ENCODE assay signal across 9 mouse cellular contexts in genomic region chr13:39923113-39923512, GRCm38 (mm10).
DNase-seq lines count a peak whose midpoint lies in the region; ATAC-seq and TF ChIP-seq lines count a peak whose summit lies in the region.
"Had no signal": no experiment of that assay in that cellular context is flagged by ENCODE, and none has a peak within 500 bp of the region (broad histone marks: within the 10 kb centered on the region; RNA-seq: fewer than 3 reads in every experiment).

No protein-coding gene starts in this region.

- H3K27me3 ChIP-seq in intestine, embryonic 15.5 days (replicated peaks) = no peaks in the 10 kb centered on the region
- no peaks in the 10 kb centered on the region for H3K27me3 ChIP-seq in intestine, postnatal 0 days (replicated peaks; ENCODE audit: control insufficient read depth, insufficient read depth, low read length)
- no peaks in the 10 kb centered on the region for H3K27me3 ChIP-seq in embryonic facial prominence, embryonic 14.5 days (replicated peaks; ENCODE audit: control insufficient read depth, insufficient read depth, low read length)
- no peaks in the 10 kb centered on the region for H3K27me3 ChIP-seq in lung, embryonic 16.5 days (ENCODE audit: control insufficient read depth, insufficient read depth, low read depth, low read length)
- H3K27me3 ChIP-seq: limb, embryonic 12.5 days had no signal

- H3K9me3 ChIP-seq in intestine, embryonic 15.5 days = no peaks in the 10 kb centered on the region
- H3K9me3 ChIP-seq in intestine, postnatal 0 days (ENCODE audit: control insufficient read depth) = no peaks in the 10 kb centered on the region
- no peaks in the 10 kb centered on the region for H3K9me3 ChIP-seq in embryonic facial prominence, embryonic 14.5 days (ENCODE audit: control insufficient read depth, low read length)
- no peaks in the 10 kb centered on the region for H3K9me3 ChIP-seq in lung, embryonic 16.5 days (ENCODE audit: control insufficient read depth, low read length)
- H3K9me3 ChIP-seq: limb, embryonic 12.5 days had no signal

- DNase-seq in Muller cell, postnatal 12 days (ENCODE audit: inconsistent ontology term) = peak; percentile 77
- DNase-seq in embryonic facial prominence, embryonic 14.5 days (ENCODE audit: low spot score) = peak; percentile 72
- DNase-seq in cerebellum, postnatal 36 days = no peak

- 57% methylated on average over 9 of the region's 9 CpGs for WGBS in intestine, embryonic 15.5 days
- WGBS in intestine, postnatal 0 days = 52% methylated on average over 9 of the region's 9 CpGs
- 54% methylated on average over 9 of the region's 9 CpGs for WGBS in embryonic facial prominence, embryonic 14.5 days
- WGBS in lung, embryonic 16.5 days = 39% methylated on average over 9 of the region's 9 CpGs

- 0 out of 2 replicates have a peak overlapping the region, but pooled peaks have one; percentile 24 for H3K4me2 ChIP-seq in intestine, embryonic 15.5 days (replicated peaks)
- no peak overlapping the region for H3K4me2 ChIP-seq in intestine, postnatal 0 days (replicated peaks; ENCODE audit: low read depth)
- H3K4me2 ChIP-seq in embryonic facial prominence, embryonic 14.5 days (ENCODE audit: low read depth, low read length) = no peak overlapping the region
- no peak overlapping the region; the same call in 1 of the 2 replicates for H3K4me2 ChIP-seq in lung, embryonic 16.5 days (ENCODE audit: low read depth, low read length)
- H3K4me2 ChIP-seq: limb, embryonic 12.5 days had no signal

- H3K9ac ChIP-seq in intestine, embryonic 15.5 days = no peak overlapping the region
- no peak overlapping the region for H3K9ac ChIP-seq in intestine, postnatal 0 days (ENCODE audit: low read depth, low read length)
- H3K9ac ChIP-seq in embryonic facial prominence, embryonic 14.5 days (ENCODE audit: low read depth, low read length) = no peak overlapping the region
- no peak overlapping the region for H3K9ac ChIP-seq in lung, embryonic 16.5 days (ENCODE audit: low read length)
- H3K9ac ChIP-seq: limb, embryonic 12.5 days had no signal

- H3K27ac ChIP-seq in intestine, embryonic 15.5 days = no peak overlapping the region
- H3K27ac ChIP-seq in intestine, postnatal 0 days (ENCODE audit: low read depth, low read length) = no peak overlapping the region
- H3K27ac ChIP-seq in embryonic facial prominence, embryonic 14.5 days (replicated peaks; ENCODE audit: low read depth, low read length) = no peak overlapping the region
- no peak overlapping the region for H3K27ac ChIP-seq in lung, embryonic 16.5 days (ENCODE audit: low read length)
- H3K27ac ChIP-seq: limb, embryonic 12.5 days had no signal

- no peak for TF ChIP-seq CTCF in intestine, postnatal 0 days (IDR thresholded peaks at IDR 0.05; ENCODE audit: low read depth)

- H3K4me1 ChIP-seq in intestine, embryonic 15.5 days (replicated peaks) = no peaks in the 10 kb centered on the region
- H3K4me1 ChIP-seq in intestine, postnatal 0 days (replicated peaks; ENCODE audit: control insufficient read depth, insufficient read depth, low read length) = no peaks in the 10 kb centered on the region
- no peaks in the 10 kb centered on the region for H3K4me1 ChIP-seq in embryonic facial prominence, embryonic 14.5 days (ENCODE audit: control insufficient read depth, insufficient read depth, low read length)
- H3K4me1 ChIP-seq in lung, embryonic 16.5 days (replicated peaks; ENCODE audit: control insufficient read depth, insufficient read depth, low read length) = no peaks in the 10 kb centered on the region
- H3K4me1 ChIP-seq: limb, embryonic 12.5 days had no signal

- H3K4me3 ChIP-seq in intestine, embryonic 15.5 days (replicated peaks) = no peak overlapping the region
- H3K4me3 ChIP-seq in intestine, postnatal 0 days (ENCODE audit: low read depth, low read length) = no peak overlapping the region
- no peak overlapping the region for H3K4me3 ChIP-seq in embryonic facial prominence, embryonic 14.5 days (ENCODE audit: low read depth, low read length)
- H3K4me3 ChIP-seq in lung, embryonic 16.5 days (ENCODE audit: low read length) = no peak overlapping the region
- H3K4me3 ChIP-seq: limb, embryonic 12.5 days had no signal

- no peaks in the 10 kb centered on the region for H3K36me3 ChIP-seq in intestine, embryonic 15.5 days
- no peaks in the 10 kb centered on the region for H3K36me3 ChIP-seq in intestine, postnatal 0 days (ENCODE audit: control insufficient read depth, insufficient read depth)
- no peaks in the 10 kb centered on the region for H3K36me3 ChIP-seq in embryonic facial prominence, embryonic 14.5 days (ENCODE audit: control insufficient read depth, insufficient read depth, low read length)
- H3K36me3 ChIP-seq in lung, embryonic 16.5 days (ENCODE audit: control insufficient read depth, insufficient read depth, low read length) = no peaks in the 10 kb centered on the region
- H3K36me3 ChIP-seq: limb, embryonic 12.5 days had no signal

- no peak for ATAC-seq in intestine, embryonic 15.5 days
- no peak for ATAC-seq in intestine, postnatal 0 days
- ATAC-seq in embryonic facial prominence, embryonic 14.5 days (ENCODE audit: low read depth) = no peak
- peak; percentile 52; the same call in 1 of the 2 replicates for ATAC-seq in lung, embryonic 16.5 days (ENCODE audit: low read depth)
- ATAC-seq in megakaryocyte-erythroid progenitor cell, adult 5-6 weeks (replicated peaks; ENCODE audit: low FRiP score, low TSS enrichment, poor library complexity, severe bottlenecking) = no peak
- no peak for ATAC-seq in inflammation-experienced regulatory T-cells, adult 6 months

Comparison
In these comparisons a context has a peak if more than half of its experiments do, and no peak if none do; other contexts are left out.
1. DNase-seq: peak in Muller cell, postnatal 12 days (single experiment) and embryonic facial prominence, embryonic 14.5 days (single experiment); none in cerebellum, postnatal 36 days (0 of 2).